Mouse (Mus musculus): ENCODE results near the gene Rrp1b. TPM values are rescaled to one million over a fixed set of nuclear protein-coding genes. Genes with fewer than 3 reads are reported as not detected.
"Not testable (repeated sequence)": the region's sequence is repeated elsewhere in the genome, so short reads cannot be mapped to it uniquely, and the experiment has no call there.

The Rrp1b gene
- total RNA-seq, 2 experiments from 2014 or later = 63.6 to 95.9 TPM

GRCm38 (mm10) chr17:32027666-32028065, 8.2 kb upstream of the Rrp1b start:
- ATAC-seq (replicated peaks; ENCODE audit: low FRiP score, low TSS enrichment, poor library complexity, severe bottlenecking) = peak; percentile 72; the same call in 1 of the 2 replicates

GRCm38 (mm10) chr17:32028301-32028700, 7.6 kb upstream of the Rrp1b start:
- no peak for ATAC-seq (replicated peaks; ENCODE audit: low FRiP score, low TSS enrichment, poor library complexity, severe bottlenecking)

DNA sequence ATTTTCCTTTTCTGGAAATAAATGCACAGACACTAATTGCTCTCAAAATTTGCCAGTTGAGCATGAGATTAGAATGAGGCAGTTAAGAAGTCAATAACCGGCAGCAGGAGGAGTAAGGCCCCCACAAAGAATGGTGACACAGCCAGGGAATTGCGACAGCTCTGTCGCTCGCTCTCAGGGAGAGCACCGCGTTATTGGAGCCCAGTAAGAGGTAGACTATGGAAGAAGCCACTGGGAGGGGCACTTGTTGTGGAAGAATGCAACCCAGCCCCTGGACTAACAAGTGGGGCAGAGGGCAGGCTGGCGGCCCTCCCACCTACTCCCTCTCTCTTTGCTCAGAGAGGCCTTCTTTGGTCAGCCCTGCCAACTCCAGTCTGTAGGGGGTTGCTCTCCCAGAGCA, 4.2 kb upstream of the Rrp1b start:
- ATAC-seq (replicated peaks; ENCODE audit: low FRiP score, low TSS enrichment, poor library complexity, severe bottlenecking) = no peak

DNA sequence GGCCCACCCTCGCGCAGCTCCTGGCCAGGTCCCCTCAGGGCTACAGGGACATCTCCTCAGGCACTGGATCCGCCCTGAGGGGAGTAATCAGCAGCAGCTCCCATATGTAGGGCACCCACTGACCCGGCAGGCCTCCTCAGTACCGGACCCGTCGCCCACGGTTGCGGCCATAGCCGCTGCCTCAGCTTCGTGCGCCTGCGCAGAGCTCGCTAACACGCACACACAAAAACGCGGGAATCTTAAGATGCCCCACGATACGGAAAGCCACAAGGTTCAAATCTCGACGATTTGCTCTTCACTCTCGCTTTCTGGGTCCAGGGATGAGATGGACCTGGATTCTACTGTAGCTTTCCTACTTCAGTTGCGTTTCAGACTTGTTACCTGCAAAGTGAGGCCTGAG, 1.6 kb upstream of the Rrp1b start:
- no peak for ATAC-seq (replicated peaks; ENCODE audit: low FRiP score, low TSS enrichment, poor library complexity, severe bottlenecking)

DNA sequence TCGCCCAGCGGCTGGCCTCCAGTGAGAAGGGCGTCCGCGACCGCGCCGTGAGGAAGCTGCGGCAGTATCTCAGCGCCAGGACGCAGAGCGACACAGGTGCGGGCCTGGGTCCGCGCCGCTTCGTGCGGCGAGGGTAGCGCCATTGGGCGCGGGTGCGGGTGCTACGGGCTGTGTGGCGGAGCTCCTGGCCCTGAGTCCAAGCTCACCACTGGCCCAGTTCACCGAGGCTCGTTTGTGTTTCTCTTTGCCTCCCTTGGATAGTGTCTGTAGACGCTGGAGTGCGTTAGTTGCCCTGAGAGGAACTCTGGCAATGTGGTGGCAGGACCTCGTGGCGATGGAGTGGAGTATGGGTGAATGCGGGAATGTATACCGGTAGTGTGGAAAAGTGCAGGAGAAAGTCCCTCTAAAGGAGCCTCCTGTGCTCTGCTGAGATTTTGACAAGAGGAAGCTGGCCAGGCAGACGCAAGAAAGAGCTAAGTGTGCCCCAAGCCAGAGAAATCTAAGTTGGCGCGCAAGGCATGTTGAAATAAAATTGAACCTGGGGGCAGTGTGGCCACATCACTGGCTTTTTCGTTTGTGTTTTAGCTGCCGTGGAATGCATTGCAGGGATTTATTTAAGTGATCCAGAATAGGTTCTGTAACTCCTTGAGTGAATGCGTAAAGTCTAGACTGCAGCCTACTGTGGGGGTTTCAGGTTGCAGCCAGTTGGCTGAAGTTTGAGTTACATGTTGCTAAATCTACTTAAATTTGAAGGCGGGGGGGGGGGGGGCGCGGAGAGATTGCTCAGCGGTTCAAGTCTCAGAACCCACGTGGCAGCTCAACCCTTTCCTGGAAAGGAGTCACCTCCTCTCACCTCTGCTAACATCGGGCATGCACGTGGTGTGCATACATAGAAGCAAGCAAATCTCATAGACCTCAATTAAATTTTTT, 874 bp downstream of the Rrp1b start:
- peak; percentile 31 for ATAC-seq (replicated peaks; ENCODE audit: low FRiP score, low TSS enrichment, poor library complexity, severe bottlenecking)

DNA sequence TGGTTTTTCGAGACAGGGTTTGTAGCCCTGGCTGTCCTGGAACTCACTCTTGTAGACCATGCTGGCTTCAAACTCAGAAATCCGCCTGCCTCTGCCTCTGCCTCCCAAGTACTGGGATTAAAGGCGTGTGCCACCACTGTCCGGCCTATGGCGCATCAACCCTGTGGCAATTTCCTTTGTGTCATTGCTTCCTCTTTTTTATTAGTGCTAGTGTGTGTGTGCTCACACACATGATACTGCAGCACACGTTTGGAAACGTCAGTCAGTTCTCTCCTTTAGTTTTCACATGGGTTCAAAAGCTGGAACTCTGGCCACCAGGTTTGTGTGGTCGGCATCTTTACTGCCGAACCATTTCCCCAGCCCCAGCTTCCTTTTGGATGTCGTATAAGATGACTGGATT, 4.4 kb downstream of the Rrp1b start:
- no peak for ATAC-seq (replicated peaks; ENCODE audit: low FRiP score, low TSS enrichment, poor library complexity, severe bottlenecking)

- ATAC-seq (replicated peaks; ENCODE audit: low FRiP score, low TSS enrichment, poor library complexity, severe bottlenecking) = no peak
Observed at GRCm38 (mm10) chr17:32046541-32046940, 10.6 kb downstream of the Rrp1b start.

GRCm38 (mm10) chr17:32048351-32048750, 12.5 kb downstream of the Rrp1b start:
- ATAC-seq (replicated peaks; ENCODE audit: low FRiP score, low TSS enrichment, poor library complexity, severe bottlenecking) = no peak

GRCm38 (mm10) chr17:32049914-32050313, 14.0 kb downstream of the Rrp1b start:
- no peak for ATAC-seq (replicated peaks; ENCODE audit: low FRiP score, low TSS enrichment, poor library complexity, severe bottlenecking)

DNA sequence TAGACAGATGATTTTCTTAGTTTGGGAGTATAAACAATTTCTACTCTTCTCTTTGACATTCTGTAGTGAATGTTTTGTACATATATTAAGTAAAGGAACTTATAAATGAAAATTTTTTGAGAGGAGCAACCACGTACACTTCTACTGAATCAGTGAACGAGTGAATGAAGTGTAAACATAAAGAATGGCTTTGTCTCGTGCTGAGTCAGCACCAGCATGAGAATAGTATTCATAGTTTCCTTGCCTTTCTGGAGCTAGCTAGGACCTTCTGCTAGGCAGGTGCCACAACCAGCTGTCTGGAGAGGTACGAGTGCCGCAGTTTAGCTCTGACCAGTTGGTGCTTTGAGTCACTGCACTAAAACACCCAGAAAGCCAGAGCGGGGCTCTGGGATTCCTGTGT, 14.7 kb downstream of the Rrp1b start:
- no peak for ATAC-seq (replicated peaks; ENCODE audit: low FRiP score, low TSS enrichment, poor library complexity, severe bottlenecking)

- ATAC-seq (replicated peaks; ENCODE audit: low FRiP score, low TSS enrichment, poor library complexity, severe bottlenecking) = no peak
Observed at GRCm38 (mm10) chr17:32052237-32053080, 16.6 kb downstream of the Rrp1b start.

DNA sequence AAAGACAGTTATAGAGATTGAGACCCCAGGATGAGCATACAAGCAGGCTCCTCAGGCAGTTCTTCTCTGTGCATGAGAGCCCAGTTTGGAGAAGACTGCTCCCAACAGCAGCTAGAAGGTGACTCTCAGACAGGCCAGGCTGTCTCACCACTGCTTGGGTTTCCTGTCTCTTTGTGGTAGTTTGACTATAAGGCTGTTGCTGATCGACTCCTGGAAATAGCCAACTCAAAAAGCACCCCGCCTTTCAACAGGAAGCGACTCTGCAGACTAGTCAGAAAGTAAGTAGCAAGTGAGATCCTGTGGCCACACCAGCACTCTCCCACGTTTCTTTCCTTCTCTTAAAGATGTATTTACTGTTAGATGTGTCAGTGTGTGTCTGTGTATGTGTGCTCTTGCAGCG, 17.8 kb downstream of the Rrp1b start:
- ATAC-seq (replicated peaks; ENCODE audit: low FRiP score, low TSS enrichment, poor library complexity, severe bottlenecking) = no peak

DNA sequence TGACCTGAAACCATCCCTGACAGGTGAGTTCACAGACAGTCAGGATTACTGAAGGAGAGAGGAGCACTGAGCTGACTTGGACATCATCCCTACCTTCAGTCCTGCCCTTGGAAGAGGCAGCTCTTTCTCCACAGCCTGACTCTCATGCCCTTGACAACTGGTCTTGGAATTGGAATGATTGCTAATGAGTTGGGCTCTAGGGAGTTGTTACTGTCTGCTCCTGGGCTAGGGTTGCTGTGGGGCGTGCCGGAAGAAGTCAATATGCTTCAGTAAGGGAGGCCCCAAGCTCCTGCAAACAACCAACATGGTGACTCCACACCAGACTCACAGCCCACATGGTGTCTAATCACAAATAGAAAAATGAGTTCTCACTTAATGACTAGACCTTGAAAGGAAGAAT, 21.9 kb downstream of the Rrp1b start:
- ATAC-seq (replicated peaks; ENCODE audit: low FRiP score, low TSS enrichment, poor library complexity, severe bottlenecking) = no peak

- no peak for ATAC-seq (replicated peaks; ENCODE audit: low FRiP score, low TSS enrichment, poor library complexity, severe bottlenecking)
Observed at GRCm38 (mm10) chr17:32059084-32059483, 23.2 kb downstream of the Rrp1b start.

DNA sequence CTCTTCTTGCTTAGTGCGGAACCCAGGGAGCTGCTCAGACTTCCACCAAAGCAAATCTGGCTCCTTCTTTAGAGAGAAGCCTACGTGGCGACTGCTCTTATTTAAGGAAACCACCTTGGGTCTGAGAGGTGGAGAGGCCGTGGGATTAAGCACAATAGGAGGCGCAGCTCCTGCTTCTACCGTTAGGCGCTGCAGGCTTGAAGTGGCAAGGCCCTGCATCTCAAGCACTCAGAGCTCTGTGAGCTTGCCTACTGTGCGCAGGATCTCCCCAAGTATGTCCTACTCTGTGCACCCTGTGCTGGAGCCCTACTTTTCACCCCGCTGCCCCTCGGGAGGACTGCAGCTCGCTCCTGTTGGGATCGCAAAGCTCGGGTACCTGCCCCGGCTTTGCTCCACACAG, 25.3 kb downstream of the Rrp1b start:
- no peak for ATAC-seq (replicated peaks; ENCODE audit: low FRiP score, low TSS enrichment, poor library complexity, severe bottlenecking)

DNA sequence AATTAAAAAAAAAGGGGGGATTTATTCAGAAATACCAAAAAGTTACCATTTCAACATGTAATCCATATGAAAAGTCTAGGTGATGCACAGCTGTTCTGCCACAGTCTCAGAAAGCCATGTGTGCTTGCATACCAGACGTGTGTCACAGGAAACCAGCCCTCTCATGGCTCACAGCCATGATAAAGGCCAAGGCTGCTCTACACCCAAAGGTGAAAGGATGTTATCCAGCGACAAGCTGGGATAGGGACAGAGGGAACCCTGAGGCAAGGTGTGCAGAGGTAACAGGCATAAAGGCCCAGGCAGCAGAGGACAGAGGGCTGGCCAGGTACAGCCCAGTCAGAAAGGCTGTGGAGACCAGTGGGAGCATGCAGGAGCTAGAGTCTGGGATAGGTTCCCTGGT, 27.8 kb downstream of the Rrp1b start:
- ATAC-seq (replicated peaks; ENCODE audit: low FRiP score, low TSS enrichment, poor library complexity, severe bottlenecking) = no peak

DNA sequence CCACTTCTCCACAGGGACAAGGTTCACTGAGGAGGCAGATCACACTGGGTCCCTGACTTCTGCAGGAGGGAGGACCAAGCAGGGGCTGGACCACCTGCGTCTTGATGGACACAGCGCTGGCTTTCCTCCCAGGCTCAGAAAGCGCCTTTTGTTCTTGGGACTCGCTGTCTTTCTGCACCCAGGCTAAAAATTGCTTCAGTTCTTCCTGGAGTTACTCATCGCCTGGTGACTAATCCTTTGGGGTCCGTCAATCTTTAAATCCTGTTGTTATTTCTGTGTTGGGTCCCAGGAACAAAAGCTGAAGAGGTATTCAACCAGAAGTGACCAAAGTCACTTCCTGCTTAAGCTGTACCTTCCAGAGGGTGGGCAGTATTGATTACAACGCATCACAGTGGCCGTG, 28.9 kb downstream of the Rrp1b start:
- ATAC-seq (replicated peaks; ENCODE audit: low FRiP score, low TSS enrichment, poor library complexity, severe bottlenecking) = not testable (repeated sequence)

- no peak for ATAC-seq (replicated peaks; ENCODE audit: low FRiP score, low TSS enrichment, poor library complexity, severe bottlenecking)
Observed at GRCm38 (mm10) chr17:32067541-32067940, 31.6 kb downstream of the Rrp1b start.

DNA sequence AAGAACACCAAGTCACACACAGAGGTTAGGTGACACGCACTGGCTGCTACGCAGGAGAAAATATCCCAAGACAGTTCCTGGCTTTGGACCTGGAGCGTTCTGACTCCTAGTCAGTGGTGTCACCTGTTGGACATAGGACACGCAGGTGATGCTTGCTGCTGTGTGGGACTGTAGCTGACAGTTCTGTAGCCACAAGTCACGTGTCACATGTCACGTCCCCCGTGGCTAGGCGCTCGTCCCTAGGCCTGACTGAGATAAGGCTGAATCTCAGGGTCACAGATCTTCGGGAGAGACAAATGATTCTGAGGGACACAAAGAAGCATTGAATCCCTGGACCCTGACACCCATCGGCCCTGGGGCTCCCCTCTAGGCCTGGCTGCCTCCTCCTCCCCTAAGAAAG, 32.5 kb downstream of the Rrp1b start:
- no peak for ATAC-seq (replicated peaks; ENCODE audit: low FRiP score, low TSS enrichment, poor library complexity, severe bottlenecking)

GRCm38 (mm10) chr17:32068810-32069209, 32.9 kb downstream of the Rrp1b start:
- peak; percentile 25 for ATAC-seq (replicated peaks; ENCODE audit: low FRiP score, low TSS enrichment, poor library complexity, severe bottlenecking)
